17 mouse cellular contexts compared by ENCODE assay signal in genomic region chr16:72544950-72545349, GRCm38 (mm10).
"Had no signal": no experiment of that assay in that cellular context is flagged by ENCODE, and none has a peak within 500 bp of the region (broad histone marks: within the 10 kb centered on the region; RNA-seq: fewer than 3 reads in every experiment).

No protein-coding gene starts in this region.

- H3K4me2 ChIP-seq: lung, embryonic 14.5 days; midbrain, embryonic 13.5 days; midbrain, embryonic 15.5 days; neural tube, embryonic 13.5 days; neural tube, embryonic 15.5 days had no signal

- H3K4me3 ChIP-seq: midbrain, embryonic 10.5 days; midbrain, embryonic 13.5 days; midbrain, embryonic 15.5 days; myocyte; neural tube, embryonic 13.5 days; neural tube, embryonic 15.5 days had no signal

- DNase-seq: lung, adult 18-20 months; lung, embryonic 14.5 days; lung, postnatal 10 days; lung, postnatal 4 days; right cerebral cortex, adult 18-20 months; right cerebral cortex, postnatal 25 days; right cerebral cortex, postnatal 4 days; spleen, adult 18-20 months; thymus, adult 18-20 months; thymus, postnatal 14 days; thymus, postnatal 36 days had no signal

- H3K27ac ChIP-seq: midbrain, embryonic 10.5 days; midbrain, embryonic 13.5 days; midbrain, embryonic 15.5 days; neural tube, embryonic 13.5 days; neural tube, embryonic 15.5 days had no signal

- H3K27me3 ChIP-seq: midbrain, embryonic 13.5 days; midbrain, embryonic 15.5 days; neural tube, embryonic 13.5 days; neural tube, embryonic 15.5 days had no signal

- H3K9ac ChIP-seq: lung, embryonic 14.5 days; midbrain, embryonic 13.5 days; midbrain, embryonic 15.5 days; neural tube, embryonic 13.5 days; neural tube, embryonic 15.5 days had no signal

- H3K9me3 ChIP-seq: midbrain, embryonic 10.5 days; midbrain, embryonic 13.5 days; midbrain, embryonic 15.5 days; neural tube, embryonic 13.5 days; neural tube, embryonic 15.5 days had no signal

- H3K4me1 ChIP-seq: midbrain, embryonic 15.5 days; neural tube, embryonic 13.5 days; neural tube, embryonic 15.5 days had no signal

- ATAC-seq: midbrain, embryonic 13.5 days; midbrain, embryonic 15.5 days had no signal

- H3K36me3 ChIP-seq: midbrain, embryonic 10.5 days; midbrain, embryonic 13.5 days; midbrain, embryonic 15.5 days; neural tube, embryonic 13.5 days; neural tube, embryonic 15.5 days had no signal
